Mouse (Mus musculus): ENCODE data around the gene Prss53.

DNA sequence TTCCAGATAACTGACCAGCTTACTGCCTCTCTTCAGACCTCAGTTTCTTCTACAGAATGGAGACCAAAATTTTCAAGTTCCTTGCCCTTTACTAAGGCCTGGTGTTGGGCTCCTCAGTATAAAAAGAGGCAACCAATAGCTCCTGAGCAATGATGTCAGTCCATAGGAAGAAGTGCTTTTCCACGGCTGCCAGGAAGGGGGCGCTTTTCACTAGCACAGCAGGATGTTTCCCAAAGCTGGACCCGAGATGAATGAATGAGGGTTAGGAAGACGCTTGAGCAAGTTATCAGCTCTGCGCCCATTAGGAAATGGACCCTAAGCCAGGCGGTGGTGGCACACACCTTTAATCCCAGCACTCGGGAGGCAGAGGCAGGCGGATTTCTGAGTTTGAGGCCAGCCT is 30.7 kb upstream of the Prss53 start:
- TF ChIP-seq CTCF (IDR thresholded peaks at IDR 0.05) (peak; percentile 73), EP300 (IDR thresholded peaks at IDR 0.05) (no peak)
